Comparison of ENCODE assay signal across 15 mouse cellular contexts in genomic region chr4:107448481-107448880, GRCm38 (mm10). TPM values are rescaled to one million over a fixed set of nuclear protein-coding genes. Genes with fewer than 3 reads are reported as not detected.
DNase-seq lines count a peak whose midpoint lies in the region; ATAC-seq and TF ChIP-seq lines count a peak whose summit lies in the region.
"Had no signal": no experiment of that assay in that cellular context is flagged by ENCODE, and none has a peak within 500 bp of the region (broad histone marks: within the 10 kb centered on the region; RNA-seq: fewer than 3 reads in every experiment).

No protein-coding gene starts in this region.

- no peak for ATAC-seq in megakaryocyte-erythroid progenitor cell, adult 5-6 weeks (replicated peaks; ENCODE audit: low FRiP score, low TSS enrichment, poor library complexity, severe bottlenecking)
- ATAC-seq: midbrain, embryonic 15.5 days had no signal

- H3K4me3 ChIP-seq in left cerebral cortex, adult 2 months, result no peak overlapping the region
- H3K4me3 ChIP-seq: embryonic facial prominence, embryonic 10.5 days; forebrain, embryonic 12.5 days; limb, embryonic 15.5 days; midbrain, embryonic 15.5 days; neural tube, embryonic 15.5 days had no signal

- intact Hi-C loops in left cerebral cortex, adult 2 months (cut with DNase I), result no loop called here
- intact Hi-C loops in left cerebral cortex, postnatal 10 days (cut with DNase I), result no loop called here

- H3K27ac ChIP-seq in left cerebral cortex, adult 2 months, result no peak overlapping the region
- H3K27ac ChIP-seq: embryonic facial prominence, embryonic 10.5 days; forebrain, embryonic 12.5 days; limb, embryonic 15.5 days; midbrain, embryonic 15.5 days; neural tube, embryonic 15.5 days had no signal

- peak; percentile 47 for TF ChIP-seq CTCF in left cerebral cortex, adult 2 months (IDR thresholded peaks at IDR 0.05)

- peak; percentile 52 to 56 for DNase-seq in cerebellum, postnatal 10 days
- DNase-seq in cerebellum, adult 9-10 months, result no peak
- DNase-seq in left cerebral cortex, adult 2 months (ENCODE audit: extremely low spot score in 1 of 2, low spot score in 2 of 2), result no peak
- DNase-seq in left cerebral cortex, postnatal 10 days (ENCODE audit: extremely low spot score in 1 of 2, low spot score in 2 of 2), result no peak
- DNase-seq in 416B (ENCODE audit: low read depth), result peak; percentile 5
- peak; percentile 25 for DNase-seq in brain, adult 2 months (ENCODE audit: low read depth, low spot score)
- no peak for DNase-seq in right cerebral cortex, adult 18-20 months
- DNase-seq: gastrocnemius, postnatal 25 days had no signal

RNA-seq across cellular contexts. Expression of gene Glis1, which starts 14.1 kb away (rescaled TPM):
- 1 to 10 TPM; 1.5 to 2.9 TPM for total RNA-seq in left cerebral cortex, adult 2 months (2021)
- total RNA-seq in left cerebral cortex, postnatal 10 days (2021), result 1 to 10 TPM; 1.4 to 2.3 TPM
- total RNA-seq in megakaryocyte-erythroid progenitor cell, adult 5-6 weeks (2014; fragmentation: Nextera tagmentation), result 1.4 TPM in 1 of 2 replicates, not detected in the other
- total RNA-seq in megakaryocyte-erythroid progenitor cell, adult 5-6 weeks (2017), result not detected in 2 replicates
- total RNA-seq: gastrocnemius, postnatal 25 days; hematopoietic stem cell, adult 5-6 weeks had no signal

Comparison
In these comparisons a context has a peak if more than half of its experiments do, and no peak if none do; other contexts are left out.
1. DNase-seq: peak in cerebellum, postnatal 10 days (2 of 2), 416B (single experiment) and brain, adult 2 months (single experiment); none in cerebellum, adult 9-10 months (single experiment), left cerebral cortex, adult 2 months (0 of 2), left cerebral cortex, postnatal 10 days (0 of 2) and right cerebral cortex, adult 18-20 months (single experiment).